Mouse (Mus musculus): ENCODE measurements at regions not wholly inside any gene's neighbourhood (a gene's known extent, or its start where the extent isn't known, plus 50 kb on each side); places are given as distances from the start of the nearest gene placed in this dataset.
A peak's percentile ranks its signal among the peaks of the same experiment; 100 is the strongest.

- DNase-seq (ENCODE audit: low read depth, low spot score), result no peak
These were observed 259.7 kb downstream of the Tmem182 start for GRCm38 (mm10) chr1:41065130-41065529.

- DNase-seq (ENCODE audit: low read depth, low spot score), result no peak
These were observed 299.5 kb downstream of the Tmem182 start for GRCm38 (mm10) chr1:41104869-41105268.

GRCm38 (mm10) chr1:41121636-41122175, 316.3 kb downstream of the Tmem182 start:
- no peak for DNase-seq (ENCODE audit: low read depth, low spot score)

- no peak for DNase-seq (ENCODE audit: low read depth, low spot score)
These were observed 326.0 kb downstream of the Tmem182 start for GRCm38 (mm10) chr1:41131410-41131809.

GRCm38 (mm10) chr1:41133143-41133542, 327.7 kb downstream of the Tmem182 start:
- peak; percentile 27 for DNase-seq (ENCODE audit: low read depth, low spot score)

GRCm38 (mm10) chr1:41133946-41134345, 328.5 kb downstream of the Tmem182 start:
- peak; percentile 78 for DNase-seq (ENCODE audit: low read depth, low spot score)

- no peak for DNase-seq (ENCODE audit: low read depth, low spot score)
These were observed 334.3 kb downstream of the Tmem182 start for GRCm38 (mm10) chr1:41139725-41140124.

GRCm38 (mm10) chr1:41140542-41140941, 335.1 kb downstream of the Tmem182 start:
- DNase-seq (ENCODE audit: low read depth, low spot score), result no peak

GRCm38 (mm10) chr1:41141992-41142391, 336.6 kb downstream of the Tmem182 start:
- peak; percentile 63 for DNase-seq (ENCODE audit: low read depth, low spot score)

GRCm38 (mm10) chr1:41152516-41152915, 347.1 kb downstream of the Tmem182 start:
- peak; percentile 72 for DNase-seq (ENCODE audit: low read depth, low spot score)

GRCm38 (mm10) chr1:41153174-41153999, 348.0 kb downstream of the Tmem182 start:
- no peak for DNase-seq (ENCODE audit: low read depth, low spot score)

GRCm38 (mm10) chr1:41154198-41154597, 348.8 kb downstream of the Tmem182 start:
- DNase-seq (ENCODE audit: low read depth, low spot score), result no peak

GRCm38 (mm10) chr1:41156946-41157345, 351.5 kb downstream of the Tmem182 start:
- no peak for DNase-seq (ENCODE audit: low read depth, low spot score)

GRCm38 (mm10) chr1:41157651-41158513, 352.5 kb downstream of the Tmem182 start:
- no peak for DNase-seq (ENCODE audit: low read depth, low spot score)

- no peak for DNase-seq (ENCODE audit: low read depth, low spot score)
These were observed 360.7 kb downstream of the Tmem182 start for GRCm38 (mm10) chr1:41165878-41166786.

GRCm38 (mm10) chr1:41166787-41167420, 361.5 kb downstream of the Tmem182 start:
- DNase-seq (ENCODE audit: low read depth, low spot score), result no peak

- no peak for DNase-seq (ENCODE audit: low read depth, low spot score)
These were observed 381.6 kb downstream of the Tmem182 start for GRCm38 (mm10) chr1:41186991-41187390.

- DNase-seq (ENCODE audit: low read depth, low spot score), result peak; percentile 6
These were observed 407.5 kb downstream of the Tmem182 start for GRCm38 (mm10) chr1:41212876-41213275.

GRCm38 (mm10) chr1:41225851-41226250, 420.4 kb downstream of the Tmem182 start:
- DNase-seq (ENCODE audit: low read depth, low spot score), result no peak

- DNase-seq (ENCODE audit: low read depth, low spot score), result no peak
These were observed 429.9 kb downstream of the Tmem182 start for GRCm38 (mm10) chr1:41235335-41235734.

GRCm38 (mm10) chr1:41243000-41243399, 437.6 kb downstream of the Tmem182 start:
- no peak for DNase-seq (ENCODE audit: low read depth, low spot score)

All from 3T3-L1 (cell line).